Mouse (Mus musculus): Measurements from ENCODE around the gene Glrp1.
A peak's percentile ranks its signal among the peaks of the same experiment; 100 is the strongest.

The Glrp1 gene

GRCm38 (mm10) chr1:88509789-88510188 lies at the start of gene Glrp1:
Glrp1 (minus strand) TSS chr1:88510066.
- no peak for DNase-seq (ENCODE audit: low spot score)

DNA sequence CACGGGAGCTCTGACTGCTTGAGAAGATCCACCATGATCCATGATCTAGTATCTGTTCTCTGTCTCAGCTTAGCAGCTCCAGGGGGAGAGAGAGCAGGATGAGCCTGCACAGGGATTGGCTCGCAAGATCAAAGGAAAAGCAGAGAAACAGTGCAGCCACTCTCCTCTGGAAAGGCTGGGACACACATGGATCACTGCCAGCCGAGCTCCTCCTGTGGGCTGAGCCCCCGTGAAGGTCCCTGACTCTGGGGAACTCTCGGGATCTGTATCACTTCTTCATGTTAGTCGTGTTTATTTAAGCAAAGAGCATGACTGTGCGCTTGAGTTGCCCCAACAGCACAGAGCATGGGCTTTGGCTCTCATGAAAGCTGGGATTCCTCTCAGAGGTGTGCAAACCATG lies 49.4 kb upstream of the Glrp1 start:
- no peak for DNase-seq (ENCODE audit: low spot score)

DNA sequence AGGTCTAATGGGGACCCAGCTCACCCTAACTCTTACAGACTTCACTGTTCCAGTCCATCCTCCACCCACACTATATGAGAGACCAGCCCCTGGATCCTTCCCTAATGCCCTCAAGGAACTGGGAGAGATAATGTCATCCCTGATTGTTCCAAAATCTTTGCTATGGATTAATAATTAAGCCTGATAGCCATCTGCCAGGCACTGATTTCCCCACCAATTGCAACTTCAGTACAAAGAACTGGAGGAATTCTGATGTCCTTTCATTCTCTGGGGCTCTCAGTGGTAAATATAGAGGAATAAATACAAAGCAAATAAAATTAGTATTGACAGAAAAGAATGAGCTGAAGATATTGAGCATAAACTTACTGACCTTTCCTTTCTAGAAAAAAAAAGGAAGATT lies 48.9 kb upstream of the Glrp1 start:
- no peak for DNase-seq (ENCODE audit: low spot score)

DNA sequence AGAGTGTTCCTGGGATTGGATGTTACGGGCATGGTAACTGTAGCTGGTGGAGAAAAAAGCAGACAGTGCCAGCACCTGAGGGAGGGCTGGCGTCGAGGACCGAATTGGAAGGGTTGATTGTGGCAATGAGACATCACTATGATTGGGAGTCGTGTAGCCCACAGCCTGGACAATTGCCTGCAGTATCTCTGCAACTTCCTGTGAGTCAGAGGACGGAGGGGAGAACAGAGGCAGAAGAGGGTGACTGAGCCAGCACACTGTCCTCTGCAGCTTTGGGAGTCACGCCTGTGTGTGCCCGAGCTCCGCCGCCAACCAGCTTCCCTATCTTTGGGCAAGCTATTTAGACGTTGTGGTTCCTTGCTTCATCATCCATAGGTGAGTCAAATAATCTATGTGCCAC lies 46.5 kb upstream of the Glrp1 start:
- no peak for DNase-seq (ENCODE audit: low spot score)

- DNase-seq (ENCODE audit: low spot score), result no peak
Measured at GRCm38 (mm10) chr1:88553500-88554187, 43.8 kb upstream of the Glrp1 start.

DNA sequence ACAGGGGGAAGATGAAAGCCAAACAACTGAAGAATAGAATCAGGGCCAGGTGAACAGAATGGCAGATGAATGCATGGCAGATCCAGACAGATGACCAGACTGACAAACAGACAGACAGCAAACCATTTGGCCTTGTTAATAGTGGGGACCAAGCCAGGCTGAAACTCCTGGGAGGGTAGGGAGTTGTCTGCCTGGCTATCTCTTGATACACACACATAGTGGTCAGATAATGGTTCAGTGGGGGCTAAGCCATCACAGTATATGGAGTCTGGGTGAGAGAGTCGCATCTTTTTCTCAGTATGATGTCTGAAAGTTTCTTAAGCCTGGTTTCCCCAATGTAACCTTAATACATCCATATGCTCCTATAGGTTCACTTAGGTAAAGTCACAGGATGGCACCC lies 39.4 kb upstream of the Glrp1 start:
- DNase-seq (ENCODE audit: low spot score), result no peak

- DNase-seq (ENCODE audit: low spot score), result no peak
Measured at GRCm38 (mm10) chr1:88547172-88547571, 37.3 kb upstream of the Glrp1 start.

- no peak for DNase-seq (ENCODE audit: low spot score)
Measured at GRCm38 (mm10) chr1:88543608-88544007, 33.7 kb upstream of the Glrp1 start.

DNA sequence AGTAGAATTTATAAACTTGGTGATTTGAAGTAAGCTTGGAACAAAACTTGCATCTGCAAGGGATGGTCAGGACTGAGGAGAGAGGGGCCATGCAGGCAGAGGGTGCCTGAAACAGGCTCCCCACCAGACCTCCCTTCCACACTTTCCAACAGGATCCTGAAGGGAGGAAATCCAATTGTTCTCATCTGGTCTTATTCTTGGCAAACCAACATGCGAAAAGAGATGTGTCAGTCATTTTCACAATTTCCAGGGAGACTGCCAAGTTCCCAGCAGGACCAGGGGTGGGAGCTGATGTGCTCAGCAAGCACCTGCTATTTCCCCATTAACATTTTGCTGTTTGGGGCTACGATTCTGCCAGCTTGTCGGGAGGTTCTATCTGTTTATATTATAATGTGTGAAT lies 30.0 kb upstream of the Glrp1 start:
- DNase-seq (ENCODE audit: low spot score), result no peak

- no peak for DNase-seq (ENCODE audit: low spot score)
Measured at GRCm38 (mm10) chr1:88539256-88539655, 29.4 kb upstream of the Glrp1 start.

DNA sequence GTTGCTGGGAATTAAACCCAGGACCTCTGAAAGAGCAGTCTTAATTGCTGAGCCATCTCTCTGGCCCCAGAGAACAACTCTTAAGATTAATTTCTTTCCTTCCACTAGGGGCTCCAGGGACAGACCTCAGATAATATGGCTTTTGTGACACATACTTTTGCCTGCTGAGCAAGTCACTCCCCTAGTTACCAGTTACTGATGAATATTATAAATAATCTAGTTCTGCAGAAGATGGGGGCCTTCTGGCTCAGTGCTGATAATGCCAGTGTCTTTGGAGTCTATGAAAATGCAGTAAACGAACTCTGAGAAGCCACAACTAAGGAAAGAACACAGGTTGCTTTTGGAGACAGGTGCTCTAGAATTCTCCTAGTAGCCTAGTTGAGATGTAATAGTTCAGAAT lies 26.4 kb upstream of the Glrp1 start:
- no peak for DNase-seq (ENCODE audit: low spot score)

- DNase-seq (ENCODE audit: low spot score), result no peak
Measured at GRCm38 (mm10) chr1:88534091-88534490, 24.2 kb upstream of the Glrp1 start.

GRCm38 (mm10) chr1:88526161-88526560 lies 16.3 kb upstream of the Glrp1 start:
- no peak for DNase-seq (ENCODE audit: low spot score)

- no peak for DNase-seq (ENCODE audit: low spot score)
Measured at GRCm38 (mm10) chr1:88525622-88526021, 15.8 kb upstream of the Glrp1 start.

DNA sequence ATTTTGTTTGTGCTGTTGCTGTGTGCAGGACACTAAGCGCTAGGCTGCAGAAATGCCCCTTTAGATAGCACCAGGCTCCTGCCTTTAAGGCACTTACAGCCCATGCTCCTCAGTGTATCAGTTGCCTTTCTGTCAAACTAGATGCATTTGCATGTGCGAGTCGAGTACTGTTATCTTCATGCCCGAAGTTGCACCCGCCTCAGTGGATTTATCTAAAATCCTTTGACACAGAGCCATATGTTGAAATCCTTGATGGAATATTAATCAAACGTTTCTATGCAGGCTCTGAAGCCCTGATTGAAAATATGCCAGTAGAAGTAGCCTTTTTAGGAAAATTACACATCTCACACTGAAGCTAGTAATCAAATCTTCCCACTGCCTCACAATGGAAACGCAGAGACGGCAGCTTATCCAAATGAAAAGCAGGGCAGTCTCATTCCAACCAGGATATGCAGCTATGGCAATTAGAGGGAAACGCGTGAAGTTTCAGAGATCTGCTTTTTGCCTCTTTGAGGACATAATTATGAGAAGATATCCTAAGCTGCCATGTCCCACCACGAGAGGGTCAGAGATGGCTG lies 11.4 kb upstream of the Glrp1 start:
- no peak for DNase-seq (ENCODE audit: low spot score)

DNA sequence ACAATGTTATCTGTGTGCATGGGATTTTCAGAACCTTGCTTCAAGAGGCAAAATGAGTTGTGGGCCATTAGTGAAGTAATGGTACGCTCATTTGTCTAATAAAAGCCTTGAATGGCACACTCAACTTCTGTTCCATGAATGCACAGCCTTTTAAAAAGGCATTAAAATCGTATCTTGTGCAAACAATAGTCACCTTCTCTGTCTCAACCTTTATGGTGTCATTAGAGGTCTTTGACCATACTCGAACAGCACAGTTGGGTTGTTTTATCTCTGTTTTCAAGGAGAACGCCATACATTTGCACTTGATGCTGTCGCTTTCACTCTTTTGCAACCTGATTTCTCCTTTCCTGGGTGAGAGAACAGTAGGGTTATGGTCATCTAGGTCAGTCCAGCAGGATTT lies 3.7 kb upstream of the Glrp1 start:
- no peak for DNase-seq (ENCODE audit: low spot score)

- DNase-seq (ENCODE audit: low spot score), result no peak
Measured at GRCm38 (mm10) chr1:88507886-88508285, 2.0 kb downstream of the Glrp1 start.

GRCm38 (mm10) chr1:88507214-88507613 lies 2.7 kb downstream of the Glrp1 start:
- DNase-seq (ENCODE audit: low spot score), result peak; percentile 36

- DNase-seq (ENCODE audit: low spot score), result no peak
Measured at GRCm38 (mm10) chr1:88506412-88506811, 3.5 kb downstream of the Glrp1 start.

GRCm38 (mm10) chr1:88505697-88506096 lies 4.2 kb downstream of the Glrp1 start:
- DNase-seq (ENCODE audit: low spot score), result peak; percentile 7

GRCm38 (mm10) chr1:88504531-88504945 lies 5.3 kb downstream of the Glrp1 start:
- no peak for DNase-seq (ENCODE audit: low spot score)

DNA sequence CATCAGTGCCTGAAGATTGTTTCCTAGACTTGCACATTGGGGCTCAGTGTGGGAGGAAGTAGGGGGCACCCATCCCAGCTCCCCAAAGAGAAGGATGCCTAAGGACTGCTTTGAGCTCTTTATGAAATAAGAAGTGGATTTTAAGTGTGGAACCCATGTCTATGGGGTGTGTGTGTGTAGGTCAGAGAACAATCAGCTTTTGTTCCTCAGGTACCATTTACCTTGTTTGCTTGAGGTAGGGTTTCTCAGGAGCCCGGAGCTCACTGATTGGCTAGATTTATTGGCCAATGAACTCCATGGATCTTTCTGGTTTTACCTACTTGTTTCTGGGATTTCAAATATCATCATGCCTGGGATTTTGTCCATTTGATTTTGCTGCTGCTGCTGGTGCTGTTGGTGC lies 7.0 kb downstream of the Glrp1 start:
- no peak for DNase-seq (ENCODE audit: low spot score)

GRCm38 (mm10) chr1:88499230-88499737 lies 10.6 kb downstream of the Glrp1 start:
- DNase-seq (ENCODE audit: low spot score), result no peak

GRCm38 (mm10) chr1:88497407-88497806 lies 12.5 kb downstream of the Glrp1 start:
- DNase-seq (ENCODE audit: low spot score), result no peak
